Mouse (Mus musculus) erythroblast, embryonic 14.5 days (primary cell): ENCODE data around the gene Adcy10. TPM values are rescaled to one million over a fixed set of nuclear protein-coding genes. Genes with fewer than 3 reads are reported as not detected.
A peak's percentile ranks its signal among the peaks of the same experiment; 100 is the strongest.

Source experiments
- H3K27me3 ChIP-seq: 2 replicates; pipeline ENCODE4 v1.6.1; 2012; ENCODE audit warnings: inconsistent platforms; ENCODE audit not compliant: control insufficient read depth
- H3K36me3 ChIP-seq: 2 replicates; pipeline ENCODE4 v1.6.1; 2012; ENCODE audit warnings: mild to moderate bottlenecking, inconsistent platforms; ENCODE audit not compliant: control insufficient read depth
- H3K4me1 ChIP-seq: 2 replicates; pipeline ENCODE4 v1.6.1; 2012; ENCODE audit warnings: inconsistent platforms; ENCODE audit not compliant: control insufficient read depth
- H3K4me3 ChIP-seq: replicated peaks from 2 replicates; pipeline ENCODE3; 2012; ENCODE audit warnings: moderate library complexity, mild to moderate bottlenecking, inconsistent platforms
- H3K9me3 ChIP-seq: 2 replicates; pipeline ENCODE4 v1.6.1; 2012; ENCODE audit warnings: low read length, inconsistent platforms, mixed read lengths; ENCODE audit not compliant: control insufficient read depth
- GATA1 ChIP-seq: IDR thresholded peaks from 2 replicates; pipeline ENCODE4 v1.6.1; 2012; ENCODE audit warnings: low read length, inconsistent platforms, mixed read lengths
- TAL1 ChIP-seq: IDR thresholded peaks from 3 replicates; pipeline ENCODE4 v1.6.1; 2012; ENCODE audit warnings: low read length, inconsistent platforms, mixed read lengths
- polyA plus RNA-seq: library from polyadenylated mRNA; stranded (reverse); fragments of >175 nt; gene quantifications from 2 replicates; pipeline ENCODE4 v1.2.3, GENCODE M21; 2012

Gene Adcy10
- polyA plus RNA-seq, 1 experiment = not detected

GRCm38 (mm10) chr1:165460801-165461377 is 24.1 kb upstream of the Adcy10 start:
- Histone ChIP-seq H3K9me3 (no peaks in the 10 kb centered on the region), H3K4me3 (peak overlapping the region; percentile 89), H3K4me1 (peaks cover 42% of the 10 kb centered on the region), H3K27me3 (no peaks in the 10 kb centered on the region), H3K36me3 (peaks cover 4% of the 10 kb centered on the region)
- no peak for TF ChIP-seq GATA1
- TF ChIP-seq TAL1 = no peak

- TF ChIP-seq TAL1 = no peak
- no peak for TF ChIP-seq GATA1
- Histone ChIP-seq H3K9me3 (no peaks in the 10 kb centered on the region), H3K27me3 (no peaks in the 10 kb centered on the region), H3K36me3 (peaks cover 3% of the 10 kb centered on the region), H3K4me1 (peaks cover 41% of the 10 kb centered on the region), H3K4me3 (peak overlapping the region; percentile 89)
These were observed 23.3 kb upstream of the Adcy10 start for GRCm38 (mm10) chr1:165461681-165462080.

- peaks cover 31% of the 10 kb centered on the region for H3K4me1 ChIP-seq
- no peak for TF ChIP-seq TAL1
- TF ChIP-seq GATA1 = no peak
- no peaks in the 10 kb centered on the region for H3K9me3 ChIP-seq
- no peaks in the 10 kb centered on the region for H3K27me3 ChIP-seq
- H3K36me3 ChIP-seq = no peaks in the 10 kb centered on the region
- H3K4me3 ChIP-seq = peak overlapping the region; percentile 89
These were observed 22.1 kb upstream of the Adcy10 start for GRCm38 (mm10) chr1:165462861-165463260.

- TF ChIP-seq TAL1 (no peak), GATA1 (no peak)
- H3K4me3 ChIP-seq = no peak overlapping the region
- no peaks in the 10 kb centered on the region for H3K27me3 ChIP-seq
- no peaks in the 10 kb centered on the region for H3K9me3 ChIP-seq
- peaks cover 2% of the 10 kb centered on the region; the same call in 1 of the 2 replicates for H3K36me3 ChIP-seq
- peaks cover 25% of the 10 kb centered on the region for H3K4me1 ChIP-seq
These were observed 20.4 kb upstream of the Adcy10 start for GRCm38 (mm10) chr1:165464574-165464973.

GRCm38 (mm10) chr1:165468971-165469370 is 16.0 kb upstream of the Adcy10 start:
- peaks cover 2% of the 10 kb centered on the region for H3K36me3 ChIP-seq
- H3K4me1 ChIP-seq = peaks cover 7% of the 10 kb centered on the region
- H3K27me3 ChIP-seq = no peaks in the 10 kb centered on the region
- TF ChIP-seq GATA1 (no peak), TAL1 (no peak)
- H3K9me3 ChIP-seq = no peaks in the 10 kb centered on the region
- H3K4me3 ChIP-seq = no peak overlapping the region

GRCm38 (mm10) chr1:165469717-165470116 is 15.3 kb upstream of the Adcy10 start:
- TF ChIP-seq GATA1 (no peak), TAL1 (no peak)
- peaks cover 2% of the 10 kb centered on the region for H3K36me3 ChIP-seq

GRCm38 (mm10) chr1:165471490-165471889 is 13.5 kb upstream of the Adcy10 start:
- peaks cover 4% of the 10 kb centered on the region for H3K4me1 ChIP-seq
- H3K27me3 ChIP-seq = no peaks in the 10 kb centered on the region
- H3K4me3 ChIP-seq = no peak overlapping the region
- TF ChIP-seq TAL1 (no peak), GATA1 (no peak)
- no peaks in the 10 kb centered on the region for H3K9me3 ChIP-seq
- H3K36me3 ChIP-seq = peaks cover 5% of the 10 kb centered on the region

More at GRCm38 (mm10) chr1:165469717-165470116, 15.3 kb upstream of the Adcy10 start:
- H3K4me1 ChIP-seq = peaks cover 7% of the 10 kb centered on the region
- no peaks in the 10 kb centered on the region for H3K9me3 ChIP-seq
- no peak overlapping the region for H3K4me3 ChIP-seq
- H3K27me3 ChIP-seq = no peaks in the 10 kb centered on the region

GRCm38 (mm10) chr1:165486108-165486507 is 1.1 kb downstream of the Adcy10 start:
- Histone ChIP-seq H3K36me3 (peaks cover 20% of the 10 kb centered on the region), H3K27me3 (no peaks in the 10 kb centered on the region), H3K9me3 (no peaks in the 10 kb centered on the region), H3K4me1 (no peaks in the 10 kb centered on the region), H3K4me3 (no peak overlapping the region)
- TF ChIP-seq TAL1 (no peak), GATA1 (no peak)

- no peaks in the 10 kb centered on the region for H3K36me3 ChIP-seq
- no peaks in the 10 kb centered on the region for H3K9me3 ChIP-seq
- H3K4me3 ChIP-seq = no peak overlapping the region
- no peaks in the 10 kb centered on the region for H3K4me1 ChIP-seq
- no peak for TF ChIP-seq TAL1
- TF ChIP-seq GATA1 = no peak
- no peaks in the 10 kb centered on the region for H3K27me3 ChIP-seq
These were observed 4.2 kb downstream of the Adcy10 start for GRCm38 (mm10) chr1:165489197-165489596.

GRCm38 (mm10) chr1:165498856-165499255 is 13.9 kb downstream of the Adcy10 start:
- no peak overlapping the region for H3K4me3 ChIP-seq
- H3K4me1 ChIP-seq = no peaks in the 10 kb centered on the region
- no peaks in the 10 kb centered on the region for H3K27me3 ChIP-seq
- no peaks in the 10 kb centered on the region for H3K36me3 ChIP-seq
- H3K9me3 ChIP-seq = no peaks in the 10 kb centered on the region
- TF ChIP-seq TAL1 (no peak), GATA1 (no peak)
